Mouse (Mus musculus): ENCODE measurements at regions not wholly inside any gene's neighbourhood (a gene's known extent, or its start where the extent isn't known, plus 50 kb on each side); places are given as distances from the start of the nearest gene placed in this dataset.
A peak's percentile ranks its signal among the peaks of the same experiment; 100 is the strongest.

DNA sequence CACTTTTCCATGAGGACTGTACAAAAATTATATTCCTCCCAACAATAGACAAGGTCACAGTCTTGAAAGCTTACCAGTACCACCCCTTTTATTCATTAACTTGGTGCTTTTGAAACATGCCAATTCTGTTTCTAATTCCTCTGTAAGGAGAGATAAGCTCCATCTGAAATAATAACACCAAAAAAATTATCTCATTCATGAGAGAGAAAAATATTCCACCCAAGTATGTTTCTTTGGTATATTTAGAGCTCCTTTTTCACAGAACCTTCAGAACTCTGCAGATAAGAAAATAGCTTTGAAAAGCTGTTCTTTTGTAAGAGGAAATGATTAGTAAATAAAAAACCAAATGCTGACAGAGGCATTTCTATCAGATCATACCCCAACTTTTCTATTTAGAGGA lies 424.5 kb upstream of the Htr2c start:
- Histone ChIP-seq H3K36me3 (ENCODE audit: control insufficient read depth, insufficient read depth, low read length) (no peaks in the 10 kb centered on the region), H3K79me2 (ENCODE audit: control insufficient read depth, insufficient read depth, low read length) (no peaks in the 10 kb centered on the region), H3K27me3 (ENCODE audit: control insufficient read depth, insufficient read depth, low read length) (no peaks in the 10 kb centered on the region), H3K27ac (replicated peaks; ENCODE audit: insufficient read depth, low read depth, low read length) (no peak overlapping the region), H3K9ac (ENCODE audit: low read depth, low read length) (no peak overlapping the region), H3K4me3 (ENCODE audit: insufficient read depth, low read depth, low read length) (no peak overlapping the region), H3K4me1 (ENCODE audit: control insufficient read depth, insufficient read depth, low read length) (no peaks in the 10 kb centered on the region)
- no peak for TF ChIP-seq CTCF (IDR thresholded peaks at IDR 0.05; ENCODE audit: low read depth, low read length)
- peak; percentile 26 for DNase-seq (ENCODE audit: extremely low read depth, low read depth, low spot score)

DNA sequence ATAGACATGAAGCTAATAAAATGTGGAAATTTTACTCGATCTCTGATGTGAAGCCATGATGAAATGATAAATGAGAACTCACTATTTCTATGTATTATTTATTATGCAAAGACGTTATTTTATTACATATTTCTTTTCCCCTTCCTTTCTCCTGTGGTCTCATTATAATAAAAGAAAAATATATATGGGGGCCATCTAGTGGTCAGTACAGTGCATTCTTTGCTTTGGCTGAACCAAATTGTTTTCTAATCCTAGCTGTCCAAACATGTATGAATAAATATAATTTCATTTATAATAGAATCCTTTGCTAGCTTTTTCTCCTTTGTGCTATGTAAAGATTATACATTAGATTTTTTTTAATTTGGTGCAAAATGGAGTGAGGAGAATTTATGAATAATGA lies 403.7 kb upstream of the Htr2c start:
- Histone ChIP-seq H3K79me2 (ENCODE audit: control insufficient read depth, insufficient read depth, low read length) (no peaks in the 10 kb centered on the region), H3K27me3 (ENCODE audit: control insufficient read depth, insufficient read depth, low read length) (no peaks in the 10 kb centered on the region), H3K9ac (ENCODE audit: low read depth, low read length) (no peak overlapping the region), H3K27ac (replicated peaks; ENCODE audit: insufficient read depth, low read depth, low read length) (no peak overlapping the region), H3K4me1 (ENCODE audit: control insufficient read depth, insufficient read depth, low read length) (no peaks in the 10 kb centered on the region), H3K4me3 (ENCODE audit: insufficient read depth, low read depth, low read length) (no peak overlapping the region), H3K36me3 (ENCODE audit: control insufficient read depth, insufficient read depth, low read length) (no peaks in the 10 kb centered on the region)
- 57% methylated on average over 2 of the region's 2 CpGs for WGBS
- TF ChIP-seq POLR2A (IDR thresholded peaks at IDR 0.05; ENCODE audit: extremely low read depth, insufficient read depth, low read length) (no peak), CTCF (IDR thresholded peaks at IDR 0.05; ENCODE audit: low read depth, low read length) (no peak)
- no peak for DNase-seq (ENCODE audit: extremely low read depth, low read depth, low spot score)
